Mouse (Mus musculus) gastrocnemius, postnatal 14 days (tissue): ENCODE results near the gene Ermn. TPM values are rescaled to one million over a fixed set of nuclear protein-coding genes. Genes with fewer than 3 reads are reported as not detected.

Experiments
- DNase-seq: peaks from one replicate; pipeline ENCODE4 v3.0.0; 2021; ENCODE audit warnings: mixed read lengths
- intact Hi-C: fragments of 180-260 bp; cut with DNase I; formaldehyde crosslinking; loops from one replicate; pipeline ENCODE4 v1.15.1; 2025; ENCODE audit warnings: low total_unique reads
- long read RNA-seq, 2 experiments: library from polyadenylated mRNA; stranded (forward); transcript quantifications; one replicate each; pipeline ENCODE4 v2.0.0; 2021
- total RNA-seq, 2 experiments: library from RNA; stranded (reverse); gene quantifications; 2 replicates each; pipeline ENCODE4 v1.2.3; 2021

The Ermn gene
- not detected for total RNA-seq
- long read RNA-seq, experiment 1 = 0 reads
- long read RNA-seq, experiment 2 = 0 reads

GRCm38 (mm10) chr2:58052821-58053581 lies at the start of gene Ermn:
TSS of gene Ermn (minus strand) at chr2:58052864.
- intact Hi-C loops = loop anchor here (10.0 kb wide), 1 partner anchor 612 kb away; no protein-coding TSS in a partner anchor
- DNase-seq = no peak

- intact Hi-C loops = no loop called here
- DNase-seq = no peak
Observed at GRCm38 (mm10) chr2:58094818-58095217, 42.2 kb upstream of the Ermn start.

- DNase-seq = no peak
- intact Hi-C loops = no loop called here
Observed at GRCm38 (mm10) chr2:58086420-58086819, 33.8 kb upstream of the Ermn start.

- no peak for DNase-seq
- intact Hi-C loops = no loop called here
Observed at GRCm38 (mm10) chr2:58079849-58080248, 27.2 kb upstream of the Ermn start.

GRCm38 (mm10) chr2:58055383-58055782 lies 2.7 kb upstream of the Ermn start:
- intact Hi-C loops = loop anchor here (10.0 kb wide), 1 partner anchor 609 kb away; no protein-coding TSS in a partner anchor
- DNase-seq = peak; percentile 22

GRCm38 (mm10) chr2:58041867-58042266 lies 10.8 kb downstream of the Ermn start:
- DNase-seq = no peak
- intact Hi-C loops = no loop called here

GRCm38 (mm10) chr2:58036926-58037325 lies 15.7 kb downstream of the Ermn start:
- intact Hi-C loops = no loop called here

GRCm38 (mm10) chr2:58035635-58036034 lies 17.0 kb downstream of the Ermn start:
- no peak for DNase-seq
- intact Hi-C loops = no loop called here

More at GRCm38 (mm10) chr2:58036926-58037325, 15.7 kb downstream of the Ermn start:
- no peak for DNase-seq

GRCm38 (mm10) chr2:58031431-58031830 lies 21.2 kb downstream of the Ermn start:
- DNase-seq = no peak
- intact Hi-C loops = no loop called here

- no peak for DNase-seq
- intact Hi-C loops = no loop called here
Observed at GRCm38 (mm10) chr2:58029404-58029803, 23.3 kb downstream of the Ermn start.

GRCm38 (mm10) chr2:58026740-58027139 lies 25.9 kb downstream of the Ermn start:
- DNase-seq = no peak
- intact Hi-C loops = no loop called here

GRCm38 (mm10) chr2:58023556-58023955 lies 29.1 kb downstream of the Ermn start:
- DNase-seq = no peak
- intact Hi-C loops = no loop called here

GRCm38 (mm10) chr2:58007081-58007480 lies 45.6 kb downstream of the Ermn start:
- intact Hi-C loops = no loop called here
- DNase-seq = no peak

- intact Hi-C loops = no loop called here
- no peak for DNase-seq
Observed at GRCm38 (mm10) chr2:58001497-58001896, 51.2 kb downstream of the Ermn start.

GRCm38 (mm10) chr2:57997752-57998430 lies 54.8 kb downstream of the Ermn start, which contains the start of gene Galnt5:
TSS of gene Galnt5 (plus strand) at chr2:57997884.
- peak; percentile 20 for DNase-seq
- intact Hi-C loops = no loop called here

Other genes with a start within 250 kb of the Ermn start
- 1 to 10 TPM in 1 of 2 experiments, under 1 TPM in 1; 0.62 to 1.6 TPM for gene Galnt5, start 55.0 kb downstream of the Ermn start, total RNA-seq
- gene Cytip, start 142.7 kb upstream of the Ermn start, total RNA-seq = under 1 TPM; 0.13 to 0.37 TPM